Mouse (Mus musculus): ENCODE results near the gene Pus7l.

DNA sequence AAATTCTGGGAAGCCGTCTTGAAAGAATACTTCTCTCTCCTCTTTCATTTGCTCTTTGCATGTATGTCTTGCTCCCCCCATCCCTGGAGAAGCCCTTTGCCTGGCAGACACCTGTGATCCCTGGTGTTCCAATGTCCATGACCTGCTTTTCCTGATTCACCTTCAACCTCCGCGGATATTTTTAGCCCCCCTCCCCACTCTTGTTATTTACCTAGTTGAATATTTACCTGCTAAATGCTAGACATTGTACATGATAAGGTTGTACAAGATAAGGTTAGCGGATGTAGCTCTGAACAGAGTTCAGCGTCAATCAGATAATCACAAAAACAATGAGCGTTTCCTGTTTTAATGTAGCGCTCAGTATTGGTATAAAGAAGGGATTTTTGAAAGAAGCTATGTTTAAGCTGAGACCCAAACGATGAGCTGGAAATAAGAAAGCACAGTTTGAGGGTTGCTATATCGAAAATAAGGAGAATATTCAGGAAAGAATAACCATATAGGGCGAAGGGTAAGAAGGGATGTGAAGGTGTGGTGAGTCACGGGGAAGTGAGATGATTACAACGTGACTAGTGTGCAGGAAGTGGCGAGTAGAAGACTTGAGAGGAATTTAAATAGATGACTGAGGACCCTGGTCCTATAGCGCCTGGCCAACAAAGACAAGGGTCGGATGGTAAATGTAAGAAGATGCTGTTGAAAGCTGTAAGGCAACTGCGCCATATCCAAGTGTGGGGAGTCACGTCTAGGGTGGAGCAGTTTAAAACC, 15.7 kb upstream of the Pus7l start:
- TF ChIP-seq POLR2A (IDR thresholded peaks at IDR 0.05; ENCODE audit: low read depth, low read length) (no peak), CTCF (IDR thresholded peaks at IDR 0.05; ENCODE audit: borderline replicate concordance, insufficient read depth, low read length) (no peak)

Data from embryonic fibroblast, embryonic 13.5 days (primary cell).